Mouse (Mus musculus) liver, adult 2 months (tissue): ENCODE results near the gene Hoxb3. TPM values are rescaled to one million over a fixed set of nuclear protein-coding genes. Genes with fewer than 3 reads are reported as not detected.

ENCODE experiments used
- DNase-seq: peaks from one replicate; pipeline ENCODE4 v3.0.0-alpha.2; 2011; ENCODE audit warnings: low read depth, low spot score; ENCODE audit errors: extremely low read depth
- H3K27ac ChIP-seq: fragments of 200-500 bp; replicated peaks from 2 replicates; pipeline ENCODE4 v1.5.1; 2012; ENCODE audit warnings: low read depth, mild to moderate bottlenecking, control low read depth, inconsistent platforms, low read length; ENCODE audit not compliant: insufficient read depth
- H3K27me3 ChIP-seq: fragments of 200-500 bp; 2 replicates; pipeline ENCODE4 v1.6.1; 2012; ENCODE audit warnings: mild to moderate bottlenecking, moderate library complexity, low read length, inconsistent platforms; ENCODE audit not compliant: control insufficient read depth, insufficient read depth
- H3K36me3 ChIP-seq: fragments of 200-500 bp; 2 replicates; pipeline ENCODE4 v1.6.1; 2012; ENCODE audit warnings: low read length, inconsistent platforms; ENCODE audit not compliant: control insufficient read depth, insufficient read depth
- H3K4me1 ChIP-seq: fragments of 200-500 bp; 2 replicates; pipeline ENCODE4 v1.6.1; 2011; ENCODE audit warnings: low read length; ENCODE audit not compliant: control insufficient read depth, insufficient read depth
- H3K4me3 ChIP-seq: fragments of 200-500 bp; 2 replicates; pipeline ENCODE4 v1.5.1; 2011; ENCODE audit warnings: low read depth, mild to moderate bottlenecking, control low read depth, low read length, moderate library complexity; ENCODE audit not compliant: insufficient read depth
- H3K79me2 ChIP-seq: fragments of 200-500 bp; 2 replicates; pipeline ENCODE4 v1.6.1; 2012; ENCODE audit warnings: inconsistent platforms, mild to moderate bottlenecking, low read length, moderate library complexity; ENCODE audit not compliant: control insufficient read depth, insufficient read depth
- H3K9ac ChIP-seq: fragments of 200-500 bp; 2 replicates; pipeline ENCODE4 v1.6.1; 2012; ENCODE audit warnings: low read depth, mild to moderate bottlenecking, control low read depth, inconsistent platforms, low read length
- CTCF ChIP-seq: fragments of 200-500 bp; IDR thresholded peaks from 2 replicates; pipeline ENCODE4 v1.5.1; 2011; ENCODE audit warnings: low read depth, low read length, control low read depth
- POLR2A ChIP-seq: fragments of 200-500 bp; IDR thresholded peaks from 2 replicates; pipeline ENCODE4 v1.6.1; 2011; ENCODE audit warnings: low read length, control low read depth; ENCODE audit not compliant: insufficient read depth; ENCODE audit errors: extremely low read depth
- WGBS: fragments of 180-500 bp; shearing (Covaris S2); methylation state at CpG from one replicate; pipeline ENCODE4 v1.1.7; 2018; 5-methylcytosine and 5-hydroxymethylcytosine counted together
- polyA plus RNA-seq: library from polyadenylated mRNA; depleted of rRNA; stranded (reverse); fragments of >200 nt; gene quantifications from 2 replicates; pipeline ENCODE4 v1.2.3, GENCODE M21; 2012
- total RNA-seq: library from RNA; depleted of rRNA; stranded (reverse); fragments of >200 nt; gene quantifications from 2 replicates; pipeline ENCODE4 v1.2.3, GENCODE M21; 2014

The Hoxb3 gene
- total and polyA plus RNA-seq, 2 experiments: 0.18 to 0.48 TPM

DNA sequence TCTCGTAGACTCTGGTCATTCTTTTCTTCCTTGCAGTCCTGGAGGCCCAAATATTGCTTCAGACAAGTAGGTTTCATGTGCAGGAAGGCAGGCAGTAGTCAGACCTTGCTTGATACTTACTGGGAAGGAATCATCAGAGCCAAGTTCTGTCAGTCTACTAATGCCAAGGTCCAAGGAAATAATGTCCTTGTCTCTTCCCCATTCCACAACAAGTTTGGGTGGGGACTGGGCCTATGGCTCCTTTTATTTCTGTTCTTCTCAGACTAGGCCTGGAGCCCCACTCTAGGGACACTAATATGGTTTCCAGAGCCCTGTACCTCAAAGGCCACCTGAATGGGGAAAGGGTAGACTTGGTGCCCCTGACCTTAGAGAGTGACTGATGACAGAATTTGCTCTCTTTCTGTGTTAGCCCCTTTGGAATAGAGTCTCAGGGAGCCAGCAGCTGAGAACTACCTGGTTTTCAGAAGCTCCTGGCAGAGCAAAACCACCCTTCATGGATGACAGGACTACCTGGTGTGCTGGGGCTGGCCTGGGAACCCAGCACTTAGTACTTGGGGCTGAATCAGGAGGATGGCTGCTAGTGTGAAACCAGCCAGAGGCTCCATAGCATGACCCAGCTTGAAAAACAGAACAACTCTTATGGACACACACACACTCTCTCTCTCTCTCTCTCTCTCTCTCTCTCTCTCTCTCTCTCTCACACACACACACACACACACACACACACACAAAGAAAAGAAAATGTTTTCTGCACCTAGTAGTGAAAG is 34.5 kb upstream of the Hoxb3 start:
- Histone ChIP-seq H3K27me3 (peaks cover 24% of the 10 kb centered on the region), H3K4me1 (peaks cover 3% of the 10 kb centered on the region; the same call in 1 of the 2 replicates), H3K4me3 (no peak overlapping the region), H3K79me2 (no peaks in the 10 kb centered on the region), H3K9ac (no peak overlapping the region), H3K27ac (no peak overlapping the region), H3K36me3 (no peaks in the 10 kb centered on the region)
- 30% methylated on average over 1 of the region's 1 CpGs for WGBS
- no peak for DNase-seq
- TF ChIP-seq CTCF (no peak), POLR2A (no peak)

DNA sequence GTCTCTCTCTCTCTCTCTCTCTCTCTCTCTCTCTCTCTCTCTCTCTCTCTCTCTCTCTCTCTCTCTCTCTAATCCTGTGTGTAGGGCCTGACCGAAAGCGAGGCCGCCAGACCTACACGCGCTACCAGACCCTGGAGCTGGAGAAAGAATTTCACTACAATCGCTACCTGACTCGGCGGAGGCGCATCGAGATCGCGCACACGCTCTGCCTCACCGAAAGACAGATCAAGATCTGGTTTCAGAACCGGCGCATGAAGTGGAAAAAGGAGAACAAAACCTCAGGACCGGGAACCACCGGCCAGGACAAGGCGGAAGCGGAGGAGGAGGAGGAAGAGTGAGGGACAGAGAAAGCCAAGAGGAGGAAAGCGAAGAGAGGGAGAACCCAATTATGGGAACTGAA is 33.8 kb upstream of the Hoxb3 start:
- Histone ChIP-seq H3K27ac (no peak overlapping the region), H3K4me1 (no peaks in the 10 kb centered on the region), H3K9ac (no peak overlapping the region), H3K79me2 (no peaks in the 10 kb centered on the region), H3K27me3 (peaks cover 22% of the 10 kb centered on the region), H3K36me3 (no peaks in the 10 kb centered on the region), H3K4me3 (no peak overlapping the region)
- TF ChIP-seq POLR2A (no peak), CTCF (no peak)
- DNase-seq: no peak
- 18% methylated on average over 21 of the region's 21 CpGs for WGBS

- Histone ChIP-seq H3K79me2 (no peaks in the 10 kb centered on the region), H3K27ac (no peak overlapping the region), H3K27me3 (peaks cover 18% of the 10 kb centered on the region), H3K4me3 (no peak overlapping the region), H3K4me1 (no peaks in the 10 kb centered on the region), H3K9ac (no peak overlapping the region), H3K36me3 (no peaks in the 10 kb centered on the region)
- no peak for TF ChIP-seq CTCF
- WGBS: 32% methylated on average over 6 of the region's 6 CpGs
- no peak for DNase-seq
Measured at GRCm38 (mm10) chr11:96289837-96290236, 33.3 kb upstream of the Hoxb3 start.

- no peak for DNase-seq
- Histone ChIP-seq H3K4me3 (no peak overlapping the region), H3K36me3 (no peaks in the 10 kb centered on the region), H3K9ac (no peak overlapping the region), H3K79me2 (no peaks in the 10 kb centered on the region), H3K27ac (no peak overlapping the region), H3K27me3 (peaks cover 19% of the 10 kb centered on the region), H3K4me1 (no peaks in the 10 kb centered on the region)
- no peak for TF ChIP-seq CTCF
- no peak for TF ChIP-seq POLR2A
- 30% methylated on average over 17 of the region's 17 CpGs for WGBS
Measured at GRCm38 (mm10) chr11:96290705-96291355, 32.3 kb upstream of the Hoxb3 start.

GRCm38 (mm10) chr11:96291681-96292564 is 31.2 kb upstream of the Hoxb3 start, which contains the start of gene Hoxb6:
Gene Hoxb6 (plus strand): TSS chr11:96292476.
- Histone ChIP-seq H3K9ac (no peak within 1 kb of the TSS), H3K36me3 (no peaks in the 10 kb centered on the region), H3K79me2 (no peaks in the 10 kb centered on the region), H3K27me3 (peaks cover 21% of the 10 kb centered on the region), H3K27ac (no peak within 1 kb of the TSS), H3K4me3 (no peak within 1 kb of the TSS), H3K4me1 (no peaks in the 10 kb centered on the region)
- TF ChIP-seq CTCF (no peak), POLR2A (no peak)
- WGBS: 14% methylated on average over 22 of the region's 22 CpGs
- DNase-seq: no peak
